Mouse (Mus musculus) gastrocnemius, postnatal 14 days (tissue): ENCODE measurements around the gene Akt2. TPM values are rescaled to one million over a fixed set of nuclear protein-coding genes. Genes with fewer than 3 reads are reported as not detected.

Source experiments
- DNase-seq: peaks from one replicate; pipeline ENCODE4 v3.0.0; 2021; ENCODE audit warnings: mixed read lengths
- intact Hi-C: fragments of 180-260 bp; cut with DNase I; formaldehyde crosslinking; loops from one replicate; pipeline ENCODE4 v1.15.1; 2025; ENCODE audit warnings: low total_unique reads
- total RNA-seq, 2 experiments: library from RNA; stranded (reverse); gene quantifications; 2 replicates each; pipeline ENCODE4 v1.2.3; 2021

The Akt2 gene
- total RNA-seq, 2 experiments from 2014 or later: 109 to 114 TPM

GRCm38 (mm10) chr7:27688815-27689612 is 97.7 kb downstream of the Akt2 start, which contains the start of gene Zfp607b:
Zfp607b (plus strand) TSS chr7:27689340.
- DNase-seq: peak; percentile 88
- intact Hi-C loops: no loop called here

Other genes starting within 250 kb of the Akt2 start
- 1 to 10 TPM; 3.5 to 5.3 TPM for gene Shkbp1, start 235.5 kb upstream of the Akt2 start, total RNA-seq
- under 1 TPM in 1 of 2 experiments, not detected in 1; 0.90 TPM for gene Gm20479, start 234.1 kb upstream of the Akt2 start, total RNA-seq
- gene Sptbn4, start 143.9 kb upstream of the Akt2 start, total RNA-seq: under 1 TPM; 0.04 to 0.06 TPM
- 10 to 100 TPM; 11.8 to 15.9 TPM for gene Blvrb, start 143.6 kb upstream of the Akt2 start, total RNA-seq
- gene Sertad3, start 117.8 kb upstream of the Akt2 start, total RNA-seq: 10 to 100 TPM in 1 of 2 experiments, 1 to 10 TPM in 1; 9.0 to 10.0 TPM
- gene Sertad1, start 104.6 kb upstream of the Akt2 start, total RNA-seq: 10 to 100 TPM in 1 of 2 experiments, 1 to 10 TPM in 1; 8.7 to 10.1 TPM
- 10 to 100 TPM; 11.2 to 48.8 TPM for gene Prx, start 92.2 kb upstream of the Akt2 start, total RNA-seq
- under 1 TPM; 0.16 to 0.22 TPM for gene Hipk4, start 68.3 kb upstream of the Akt2 start, total RNA-seq
- 10 to 100 TPM; 23.1 to 27.8 TPM for gene Pld3, start 38.3 kb upstream of the Akt2 start, total RNA-seq
- 100 to 1,000 TPM; 103 to 114 TPM for gene 2310022A10Rik, start 38.3 kb upstream of the Akt2 start, total RNA-seq
- gene Ttc9b, start 62.4 kb downstream of the Akt2 start, total RNA-seq: not detected
- 10 to 100 TPM; 15.9 to 16.6 TPM for gene Map3k10, start 83.0 kb downstream of the Akt2 start, total RNA-seq
- gene Zfp607b, start 97.8 kb downstream of the Akt2 start, total RNA-seq: 1 to 10 TPM in 1 of 2 experiments, under 1 TPM in 1; 0.84 to 1.2 TPM
- 1 to 10 TPM; 5.6 to 6.2 TPM for gene Zfp60, start 139.8 kb downstream of the Akt2 start, total RNA-seq
- 1 to 10 TPM; 3.0 TPM for gene Zfp626, start 215.6 kb downstream of the Akt2 start, total RNA-seq
- 1 to 10 TPM; 1.5 to 1.8 TPM for gene Zfp59, start 247.1 kb downstream of the Akt2 start, total RNA-seq